Mouse (Mus musculus) testis, adult 2 months (tissue): ENCODE measurements around the gene Dffb.

Experiments used
- CTCF ChIP-seq: fragments of 200-500 bp; IDR thresholded peaks from 2 replicates; pipeline ENCODE4 v1.5.1; 2012; ENCODE audit warnings: low read depth, mild to moderate bottlenecking, inconsistent platforms, low read length, moderate library complexity; ENCODE audit not compliant: control insufficient read depth, insufficient read depth, insufficient replicate concordance
- POLR2A ChIP-seq: fragments of 200-500 bp; IDR thresholded peaks from 2 replicates; pipeline ENCODE4 v1.6.1; 2012; ENCODE audit warnings: low read depth, mild to moderate bottlenecking, inconsistent platforms, low read length, moderate library complexity; ENCODE audit not compliant: control insufficient read depth

DNA sequence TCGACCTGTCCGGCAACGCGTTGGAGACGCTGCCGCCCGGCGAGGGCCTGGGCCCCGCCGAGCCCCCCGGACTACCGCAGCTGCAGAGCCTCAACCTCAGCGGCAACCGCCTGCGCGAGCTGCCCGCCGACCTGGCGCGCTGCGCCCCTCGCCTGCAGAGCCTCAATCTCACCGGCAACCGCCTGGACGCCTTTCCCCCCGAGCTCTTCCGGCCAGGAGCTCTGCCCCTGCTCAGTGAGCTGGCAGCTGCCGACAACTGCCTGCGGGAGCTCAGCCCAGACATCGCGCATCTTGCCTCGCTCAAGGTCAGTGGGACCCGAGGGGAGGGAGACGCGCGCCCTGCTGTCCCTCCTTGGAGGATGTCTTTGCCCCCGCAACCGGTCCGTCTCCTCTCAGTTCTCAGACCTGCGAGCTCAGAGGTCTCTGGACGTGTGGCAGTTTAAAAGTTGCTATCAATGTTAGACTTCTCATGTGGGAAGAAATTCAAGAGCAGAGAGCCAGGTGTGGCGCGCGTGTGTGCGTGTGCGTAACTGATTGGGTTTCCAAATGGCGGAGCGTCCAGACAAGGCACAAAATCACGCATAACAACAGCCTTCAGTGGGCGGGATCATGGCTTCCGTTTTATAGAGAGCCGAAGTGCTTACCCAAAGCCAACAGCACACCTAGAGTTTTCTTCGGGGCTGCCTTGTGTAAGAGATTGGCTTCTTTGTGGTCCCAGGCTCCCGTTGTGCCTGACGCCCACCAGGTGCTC lies 37.4 kb upstream of the Dffb start:
- TF ChIP-seq POLR2A (no peak), CTCF (no peak)
